ENCODE assay signal across 14 mouse cellular contexts in genomic region chr1:62774288-62775218, GRCm38 (mm10).
DNase-seq lines count a peak whose midpoint lies in the region; ATAC-seq and TF ChIP-seq lines count a peak whose summit lies in the region.
"Had no signal": no experiment of that assay in that cellular context is flagged by ENCODE, and none has a peak within 500 bp of the region (broad histone marks: within the 10 kb centered on the region; RNA-seq: fewer than 3 reads in every experiment).

No protein-coding gene starts in this region.

- WGBS in heart, adult 2 months = 33% methylated on average over 11 of the region's 11 CpGs
- 59% methylated on average over 11 of the region's 11 CpGs for WGBS in lung, postnatal 0 days

- intact Hi-C loops in heart, adult 2 months (cut with DNase I) = no loop called here
- intact Hi-C loops in heart, postnatal 25 days (cut with DNase I) = loop anchor here (5.0 kb wide), 1 partner anchor 67 kb away; no protein-coding TSS in a partner anchor

- peak; percentile 48 for TF ChIP-seq CTCF in heart, adult 2 months (IDR thresholded peaks at IDR 0.05)
- TF ChIP-seq CTCF in lung, postnatal 0 days (IDR thresholded peaks at IDR 0.05) = peak; percentile 48

- no peaks in the 10 kb centered on the region for H3K27me3 ChIP-seq in heart, adult 2 months (ENCODE audit: control insufficient read depth, insufficient read depth, low read length)
- no peaks in the 10 kb centered on the region for H3K27me3 ChIP-seq in lung, postnatal 0 days (replicated peaks; ENCODE audit: insufficient read depth, low read length)
- no peaks in the 10 kb centered on the region for H3K27me3 ChIP-seq in splenic B cell, adult 2 months (ENCODE audit: control insufficient read depth, insufficient read depth, low read length, poor library complexity, severe bottlenecking)

- peak overlapping the region; percentile 5 for H3K27ac ChIP-seq in heart, adult 2 months
- H3K27ac ChIP-seq in lung, postnatal 0 days (ENCODE audit: low read length) = no peak overlapping the region

- H3K9me3 ChIP-seq in lung, postnatal 0 days (ENCODE audit: low read length) = no peaks in the 10 kb centered on the region
- H3K9me3 ChIP-seq: megakaryocyte, embryonic 14.5 days had no signal

- peaks cover 13% of the 10 kb centered on the region for H3K36me3 ChIP-seq in heart, adult 2 months (ENCODE audit: control insufficient read depth, insufficient read depth, low read length)
- H3K36me3 ChIP-seq in lung, postnatal 0 days (ENCODE audit: insufficient read depth, low read length) = peaks cover 6% of the 10 kb centered on the region; the same call in 1 of the 2 replicates
- no peaks in the 10 kb centered on the region for H3K36me3 ChIP-seq in splenic B cell, adult 2 months (ENCODE audit: control insufficient read depth, insufficient read depth, low read length, poor library complexity, severe bottlenecking)

- peak; percentile 60 for ATAC-seq in lung, postnatal 0 days

- H3K4me1 ChIP-seq in heart, adult 2 months (ENCODE audit: control insufficient read depth, insufficient read depth, low read length) = peaks cover 24% of the 10 kb centered on the region
- H3K4me1 ChIP-seq in lung, postnatal 0 days (ENCODE audit: insufficient read depth, low read depth, low read length) = peaks cover 6% of the 10 kb centered on the region

- H3K9ac ChIP-seq in heart, adult 2 months (ENCODE audit: low read depth, low read length) = no peak overlapping the region
- H3K9ac ChIP-seq in lung, postnatal 0 days (replicated peaks; ENCODE audit: low read depth) = no peak overlapping the region

- no peak for TF ChIP-seq POLR2A in heart, adult 2 months (IDR thresholded peaks at IDR 0.05; ENCODE audit: insufficient read depth, low read depth, low read length)

- no peak for TF ChIP-seq EP300 in heart, adult 2 months (IDR thresholded peaks at IDR 0.05; ENCODE audit: insufficient read depth, low read depth, low read length)
- no peak for TF ChIP-seq EP300 in lung, postnatal 0 days (IDR thresholded peaks at IDR 0.05)

- H3K79me2 ChIP-seq in heart, adult 2 months (replicated peaks; ENCODE audit: control insufficient read depth, insufficient read depth, low read length) = no peaks in the 10 kb centered on the region

- H3K4me3 ChIP-seq in heart, adult 2 months = no peak overlapping the region
- H3K4me3 ChIP-seq in lung, postnatal 0 days (ENCODE audit: low read depth, low read length) = no peak overlapping the region
- H3K4me3 ChIP-seq: megakaryocyte, embryonic 14.5 days had no signal

- H3K4me2 ChIP-seq in lung, postnatal 0 days (replicated peaks; ENCODE audit: low read depth, low read length) = no peak overlapping the region

- no peak for DNase-seq in heart, adult 2 months
- no peak for DNase-seq in heart, postnatal 25 days (ENCODE audit: low spot score)
- DNase-seq in lung, postnatal 0 days (ENCODE audit: low spot score) = peak; percentile 40
- DNase-seq in lung, postnatal 36 days = no peak
- peak; percentile 44 for DNase-seq in brain, adult 2 months (ENCODE audit: low read depth, low spot score)
- DNase-seq in splenic B cell, adult 2 months (ENCODE audit: low read depth, low spot score) = peak; percentile 41
- no peak for DNase-seq in spleen, adult 18-20 months
- DNase-seq in adrenal gland, postnatal 14 days = no peak
- DNase-seq: adrenal gland, adult 8-10 months; B cell, adult 2 months; cerebellum, adult 18-20 months; kidney, postnatal 14 days; liver had no signal

Comparison
In these comparisons a context has a peak if more than half of its experiments do, and no peak if none do; other contexts are left out.
1. DNase-seq: peak in lung, postnatal 0 days (single experiment), brain, adult 2 months (single experiment) and splenic B cell, adult 2 months (single experiment); none in heart, adult 2 months (0 of 2), heart, postnatal 25 days (single experiment), lung, postnatal 36 days (single experiment), spleen, adult 18-20 months (0 of 2) and adrenal gland, postnatal 14 days (single experiment).